Mouse (Mus musculus) midbrain, embryonic 16.5 days (tissue): ENCODE measurements around the gene Gm37240. TPM values are rescaled to one million over a fixed set of nuclear protein-coding genes. Genes with fewer than 3 reads are reported as not detected.
A peak's percentile ranks its signal among the peaks of the same experiment; 100 is the strongest.

ENCODE experiments used
- ATAC-seq: fragments of 200-750 bp; cut with Nextera tagmentation; 2 replicates; pipeline ENCODE4 v1.8.0; 2017; ENCODE audit warnings: moderate TSS enrichment
- H3K27ac ChIP-seq: fragments of 300-500 bp; sonication (generic); 2 replicates; pipeline ENCODE4 v1.5.1; 2014; ENCODE audit warnings: mild to moderate bottlenecking, low read length, mixed read lengths
- H3K27me3 ChIP-seq: fragments of 300-500 bp; sonication (generic); 2 replicates; pipeline ENCODE4 v1.6.1; 2014; ENCODE audit warnings: low read depth, low read length, mixed read lengths; ENCODE audit not compliant: control insufficient read depth, insufficient read depth
- H3K36me3 ChIP-seq: fragments of 300-500 bp; sonication (generic); 2 replicates; pipeline ENCODE4 v1.6.1; 2014; ENCODE audit warnings: mild to moderate bottlenecking, low read length, moderate library complexity, mixed read lengths; ENCODE audit not compliant: control insufficient read depth, insufficient read depth
- H3K4me1 ChIP-seq: fragments of 300-500 bp; sonication (generic); 2 replicates; pipeline ENCODE4 v1.6.1; 2014; ENCODE audit warnings: mild to moderate bottlenecking, low read length, mixed read lengths; ENCODE audit not compliant: control insufficient read depth, insufficient read depth
- H3K4me2 ChIP-seq: fragments of 300-500 bp; sonication (generic); 2 replicates; pipeline ENCODE4 v1.6.1; 2014; ENCODE audit warnings: mild to moderate bottlenecking, low read length, mixed read lengths
- H3K4me3 ChIP-seq: fragments of 300-500 bp; sonication (generic); 2 replicates; pipeline ENCODE4 v1.5.1; 2014; ENCODE audit warnings: low read depth, mild to moderate bottlenecking, low read length, moderate library complexity, mixed read lengths
- H3K9ac ChIP-seq: fragments of 300-500 bp; sonication (generic); 2 replicates; pipeline ENCODE4 v1.6.1; 2014; ENCODE audit warnings: low read depth, low read length, mixed read lengths
- H3K9me3 ChIP-seq: fragments of 300-500 bp; sonication (generic); replicated peaks from 2 replicates; pipeline ENCODE4 v1.6.1; 2014; ENCODE audit warnings: mild to moderate bottlenecking, low read length, mixed read lengths; ENCODE audit not compliant: control insufficient read depth, poor library complexity, severe bottlenecking
- WGBS: fragments of 180-500 bp; shearing (Covaris S2); extraction: QIAGEN DNeasy Blood & Tissue Kit; methylation state at CpG from one replicate; pipeline ENCODE4 v1.1.7; 2014; 5-methylcytosine and 5-hydroxymethylcytosine counted together
- polyA plus RNA-seq: library from polyadenylated mRNA; unstranded; fragments of >200 nt; fragmentation: Nextera tagmentation; extraction: Ambion mirVana; gene quantifications from 2 replicates; pipeline ENCODE4 v1.2.1, GENCODE M21; 2015

Gm37240 gene
- polyA plus RNA-seq, 1 experiment from 2014 or later = 0.26 TPM

DNA sequence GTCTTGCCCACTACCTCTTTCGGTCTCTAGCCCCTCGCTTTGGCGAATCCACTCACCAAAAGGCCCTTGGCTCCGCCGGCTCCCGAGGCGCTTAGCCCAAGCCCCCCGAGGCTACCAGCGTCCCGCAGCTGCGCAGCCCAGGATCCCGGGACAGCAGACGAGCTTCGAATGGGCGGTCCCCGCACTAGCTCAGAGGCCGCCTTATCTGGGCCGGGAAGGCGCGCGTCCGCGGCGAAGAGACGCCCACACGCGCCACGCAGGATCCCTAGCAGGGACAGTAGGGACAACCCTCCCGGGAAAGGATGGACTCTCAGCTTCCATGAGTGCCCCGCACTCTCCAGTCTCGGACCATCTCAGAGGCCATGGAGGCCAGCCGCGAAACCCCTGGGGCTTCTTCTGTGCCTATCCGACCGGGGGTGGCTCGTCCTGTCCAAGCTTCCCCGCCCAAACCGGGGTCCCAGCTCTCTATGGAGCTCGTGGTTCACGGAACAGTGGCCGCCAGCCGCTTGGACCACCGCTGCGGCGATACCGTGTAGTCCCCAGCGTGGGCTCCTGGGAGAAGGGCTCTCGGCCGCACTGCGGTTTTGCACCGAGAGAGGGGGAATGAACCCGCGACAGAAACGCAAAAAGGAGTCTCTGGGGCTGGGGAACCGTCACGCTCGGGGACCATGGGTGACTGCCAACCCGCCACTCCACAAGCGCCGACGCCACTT lies 1407.9 kb downstream of the Gm37240 start:
- under 1% methylated on average over 61 of the region's 61 CpGs for WGBS
- no peak overlapping the region for H3K27ac ChIP-seq
- peak overlapping the region; percentile 94 for H3K4me2 ChIP-seq

DNA sequence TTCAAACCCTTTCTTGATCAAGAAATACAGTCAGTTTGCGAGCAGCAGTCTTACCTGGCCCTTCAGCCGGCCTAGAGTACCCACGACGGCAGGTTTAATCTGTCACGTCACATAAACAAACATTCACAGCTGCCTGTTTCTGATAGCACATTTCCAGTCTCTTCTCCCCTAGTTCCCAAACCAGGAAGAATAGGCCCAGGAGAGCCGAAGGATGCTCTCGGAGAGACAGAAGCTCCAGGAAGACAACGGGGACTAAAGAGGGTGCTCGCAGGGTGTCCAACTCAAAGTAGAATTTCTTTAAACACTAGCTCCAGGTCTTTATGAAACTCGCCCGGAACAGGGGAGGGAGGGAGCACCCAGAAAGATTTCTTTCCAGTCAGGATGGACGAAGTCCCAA lies 1408.4 kb downstream of the Gm37240 start:
- Histone ChIP-seq H3K9ac (peak overlapping the region; percentile 86), H3K27me3 (peaks cover 29% of the 10 kb centered on the region), H3K36me3 (no peaks in the 10 kb centered on the region), H3K9me3 (no peaks in the 10 kb centered on the region), H3K4me1 (peaks cover 17% of the 10 kb centered on the region), H3K4me2 (peak overlapping the region; percentile 94), H3K4me3 (peak overlapping the region; percentile 79), H3K27ac (no peak overlapping the region)
- WGBS = 4% methylated on average over 12 of the region's 12 CpGs
- ATAC-seq = no peak

More for the DNA sequence above, 1407.9 kb downstream of the Gm37240 start:
- Histone ChIP-seq H3K9ac (peak overlapping the region; percentile 86), H3K4me1 (peaks cover 17% of the 10 kb centered on the region), H3K36me3 (no peaks in the 10 kb centered on the region), H3K9me3 (no peaks in the 10 kb centered on the region), H3K27me3 (peaks cover 29% of the 10 kb centered on the region), H3K4me3 (peak overlapping the region; percentile 79)
- ATAC-seq = peak; percentile 55

DNA sequence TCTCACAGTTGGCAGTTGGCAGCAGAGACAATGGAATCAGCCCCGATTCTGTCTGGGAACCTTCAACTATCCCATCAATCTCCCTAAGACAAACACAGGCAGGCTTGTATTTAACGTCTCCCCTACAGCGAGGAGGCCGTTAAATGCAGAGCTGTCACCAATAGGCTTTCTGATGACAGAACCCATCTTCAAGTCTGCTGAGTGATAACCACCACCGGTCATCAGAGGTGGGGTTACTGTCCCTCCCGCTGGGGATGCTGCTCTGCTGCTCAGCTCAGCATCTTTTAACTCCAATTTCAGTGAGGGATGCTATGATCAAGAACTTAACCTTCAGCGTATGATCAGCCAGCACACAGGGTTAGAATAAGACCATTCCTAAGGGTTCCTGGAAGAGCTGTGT lies 1409.1 kb downstream of the Gm37240 start:
- peaks cover 29% of the 10 kb centered on the region for H3K27me3 ChIP-seq
- peaks cover 20% of the 10 kb centered on the region for H3K4me1 ChIP-seq
- peak overlapping the region; percentile 94 for H3K4me2 ChIP-seq
- H3K4me3 ChIP-seq = no peak overlapping the region; the same call in 1 of the 2 replicates
- H3K9ac ChIP-seq = no peak overlapping the region
- 10% methylated on average over 7 of the region's 7 CpGs for WGBS
- ATAC-seq = no peak
- no peaks in the 10 kb centered on the region for H3K36me3 ChIP-seq
- H3K9me3 ChIP-seq = no peaks in the 10 kb centered on the region
- no peak overlapping the region for H3K27ac ChIP-seq

DNA sequence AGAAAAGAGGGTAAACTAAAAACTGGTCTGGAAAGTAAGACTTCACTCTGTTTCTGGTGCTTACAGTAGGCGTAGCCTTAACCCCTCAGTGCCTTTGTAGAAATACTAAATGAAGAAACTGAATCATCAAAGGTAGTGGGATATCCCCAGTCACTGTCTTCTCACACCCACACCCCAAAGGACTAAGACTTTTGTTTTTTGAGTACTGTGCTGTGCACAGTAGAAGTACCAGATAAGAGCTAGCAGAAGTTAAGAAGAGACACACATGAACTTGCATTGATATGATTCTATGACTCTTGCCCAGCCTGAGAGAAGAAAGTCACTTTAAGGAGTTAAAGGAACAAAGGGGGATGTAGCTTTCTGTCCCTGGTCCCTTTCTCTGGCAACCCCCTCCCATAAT lies 1409.8 kb downstream of the Gm37240 start:
- H3K9ac ChIP-seq = no peak overlapping the region
- H3K4me2 ChIP-seq = no peak overlapping the region
- H3K27ac ChIP-seq = no peak overlapping the region
- no peaks in the 10 kb centered on the region for H3K36me3 ChIP-seq
- 86% methylated on average over 1 of the region's 1 CpGs for WGBS
- H3K4me3 ChIP-seq = no peak overlapping the region
- ATAC-seq = no peak
- H3K9me3 ChIP-seq = no peaks in the 10 kb centered on the region
- H3K4me1 ChIP-seq = peaks cover 23% of the 10 kb centered on the region
- H3K27me3 ChIP-seq = peaks cover 26% of the 10 kb centered on the region

DNA sequence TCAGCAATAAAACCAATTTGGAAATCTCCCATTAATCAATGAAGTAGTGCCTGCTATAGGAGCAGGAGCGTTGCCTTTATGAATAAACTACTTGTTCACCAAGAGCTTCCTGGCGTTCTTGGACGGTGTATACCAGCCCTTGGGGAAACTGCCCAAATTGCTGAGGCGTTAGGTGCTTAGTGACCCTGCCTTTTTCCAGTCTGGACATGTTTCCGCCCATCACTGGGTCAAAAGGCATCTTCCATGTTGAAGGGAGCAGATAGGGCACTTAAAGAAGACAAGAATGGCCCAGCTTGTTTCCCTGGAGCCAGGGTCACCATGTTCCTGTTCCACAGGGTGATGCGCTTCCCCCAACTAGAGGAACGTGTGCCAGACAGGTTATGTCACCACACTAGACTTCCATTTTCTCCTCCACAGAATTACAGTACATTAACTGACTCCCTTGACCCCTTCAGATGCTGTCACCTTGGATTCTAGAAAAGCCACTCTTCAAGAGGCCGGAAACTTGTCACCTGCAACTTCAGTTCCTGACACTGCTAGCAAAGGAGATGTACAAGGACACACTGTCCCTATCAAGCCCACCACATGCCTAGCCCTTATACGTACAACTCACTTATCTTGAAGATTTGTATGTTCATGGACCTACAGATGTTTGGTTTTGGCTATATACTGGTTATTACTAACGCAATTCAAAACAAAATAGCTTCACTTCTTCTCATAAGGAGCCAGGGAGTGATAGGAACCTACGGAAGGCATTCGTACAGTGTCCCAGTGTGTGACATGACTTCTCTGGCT lies 1412.1 kb downstream of the Gm37240 start:
- H3K4me1 ChIP-seq = peaks cover 20% of the 10 kb centered on the region
- H3K36me3 ChIP-seq = no peaks in the 10 kb centered on the region
- no peak overlapping the region for H3K27ac ChIP-seq
- no peaks in the 10 kb centered on the region for H3K9me3 ChIP-seq
- H3K4me3 ChIP-seq = no peak overlapping the region
- H3K4me2 ChIP-seq = no peak overlapping the region
- no peak overlapping the region for H3K9ac ChIP-seq
- peaks cover 16% of the 10 kb centered on the region for H3K27me3 ChIP-seq
- no peak for ATAC-seq
- 92% methylated on average over 12 of the region's 12 CpGs for WGBS

DNA sequence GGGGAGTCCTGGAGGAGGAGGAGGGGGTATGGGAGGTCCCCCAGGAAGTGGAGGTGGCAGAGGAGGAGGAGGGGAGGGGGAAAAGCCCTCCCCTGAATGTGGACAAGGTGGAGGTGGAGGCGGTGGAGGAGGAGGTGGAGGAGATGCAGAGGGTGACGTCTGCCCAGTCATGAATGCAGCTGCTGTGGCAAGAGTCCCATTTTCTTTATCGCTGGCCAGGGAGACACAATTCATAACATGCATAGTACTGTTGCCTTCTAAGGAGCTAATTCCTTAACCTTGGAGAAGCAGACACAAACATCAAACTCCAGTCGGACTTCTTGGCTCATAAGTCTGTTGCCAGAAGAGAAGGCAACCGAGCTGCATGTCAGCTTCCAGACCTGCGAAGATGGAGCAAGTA lies 1412.9 kb downstream of the Gm37240 start:
- H3K9ac ChIP-seq = no peak overlapping the region
- no peak overlapping the region for H3K4me3 ChIP-seq
- 90% methylated on average over 6 of the region's 6 CpGs for WGBS
- H3K9me3 ChIP-seq = no peaks in the 10 kb centered on the region
- H3K4me1 ChIP-seq = peaks cover 18% of the 10 kb centered on the region
- H3K27ac ChIP-seq = no peak overlapping the region
- H3K36me3 ChIP-seq = 0 out of 2 replicates have a peak, but pooled peaks cover 2% of the 10 kb centered on the region
- peaks cover 16% of the 10 kb centered on the region for H3K27me3 ChIP-seq
- no peak for ATAC-seq
- no peak overlapping the region for H3K4me2 ChIP-seq

DNA sequence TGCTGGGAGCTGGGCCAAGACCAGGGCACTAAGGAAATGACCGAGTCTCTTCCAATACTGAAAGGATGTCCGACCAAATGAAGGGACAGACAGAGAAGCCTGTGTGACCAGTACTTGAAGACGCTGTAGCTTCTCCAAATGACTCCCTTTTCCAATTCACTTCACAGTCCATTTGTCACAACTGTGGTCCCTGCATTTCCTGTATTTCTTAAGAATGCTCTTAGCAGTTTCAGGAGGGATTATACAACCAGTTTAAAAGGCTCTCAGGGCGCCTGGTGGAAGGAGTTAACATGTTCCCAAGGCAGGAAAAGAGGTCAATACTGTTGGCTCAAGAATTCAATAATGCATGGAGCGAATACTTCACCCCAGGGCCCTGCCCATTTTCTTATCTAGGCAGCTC lies 1414.4 kb downstream of the Gm37240 start:
- Histone ChIP-seq H3K36me3 (0 out of 2 replicates have a peak, but pooled peaks cover 2% of the 10 kb centered on the region), H3K9ac (no peak overlapping the region), H3K27me3 (peaks cover 10% of the 10 kb centered on the region), H3K4me3 (no peak overlapping the region), H3K27ac (no peak overlapping the region), H3K9me3 (no peaks in the 10 kb centered on the region), H3K4me1 (peaks cover 6% of the 10 kb centered on the region; the same call in 1 of the 2 replicates), H3K4me2 (no peak overlapping the region)
- WGBS = 66% methylated on average over 5 of the region's 5 CpGs
- no peak for ATAC-seq

DNA sequence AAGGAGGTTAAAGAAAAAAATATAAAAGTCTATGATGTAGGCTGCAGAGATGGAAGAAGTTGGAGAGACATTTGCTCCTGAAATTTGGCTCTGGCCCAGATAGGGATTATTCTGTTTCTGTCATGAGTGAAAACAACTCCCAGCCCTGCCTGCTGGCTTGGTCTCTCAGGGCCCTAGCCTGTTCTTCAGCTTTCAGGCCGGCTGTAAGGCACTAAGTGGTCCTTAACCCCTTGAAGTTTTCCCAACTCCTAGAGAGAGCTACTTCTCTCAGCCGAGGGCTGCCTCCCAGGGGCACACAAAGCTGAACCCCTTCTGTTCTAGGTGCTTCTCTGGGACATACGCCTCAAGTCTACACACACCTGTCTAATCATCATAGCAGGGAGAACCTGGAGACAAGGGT lies 1414.8 kb downstream of the Gm37240 start:
- H3K4me3 ChIP-seq = no peak overlapping the region
- H3K4me2 ChIP-seq = no peak overlapping the region
- 0 out of 2 replicates have a peak, but pooled peaks cover 2% of the 10 kb centered on the region for H3K36me3 ChIP-seq
- 0 out of 2 replicates have a peak, but pooled peaks have one; percentile 34 for ATAC-seq
- H3K9me3 ChIP-seq = no peaks in the 10 kb centered on the region
- peaks cover 5% of the 10 kb centered on the region for H3K27me3 ChIP-seq
- no peak overlapping the region for H3K27ac ChIP-seq
- peaks cover 6% of the 10 kb centered on the region; the same call in 1 of the 2 replicates for H3K4me1 ChIP-seq
- H3K9ac ChIP-seq = no peak overlapping the region
- WGBS = 50% methylated on average over 3 of the region's 3 CpGs

DNA sequence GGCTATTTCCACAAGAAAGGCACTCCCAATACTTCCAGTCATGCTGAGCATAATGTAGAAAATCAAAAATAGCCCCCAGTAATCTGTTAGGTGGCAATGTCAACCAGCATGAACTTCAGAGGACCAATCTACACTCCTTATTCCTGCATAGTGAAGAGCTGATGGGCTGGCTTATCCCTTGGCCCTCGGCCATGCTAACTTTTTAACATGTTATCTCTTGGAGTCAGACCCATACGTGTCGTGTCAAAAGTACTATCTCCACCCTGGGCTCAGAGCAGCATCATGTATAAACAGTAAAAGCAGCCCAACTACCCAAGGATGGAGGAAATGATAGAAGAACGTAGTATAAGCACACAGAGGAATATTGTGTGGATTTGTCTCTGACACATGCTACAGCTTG lies 1416.2 kb downstream of the Gm37240 start:
- no peaks in the 10 kb centered on the region; the same call in 1 of the 2 replicates for H3K27me3 ChIP-seq
- H3K9me3 ChIP-seq = no peaks in the 10 kb centered on the region
- no peak overlapping the region for H3K4me2 ChIP-seq
- peaks cover 6% of the 10 kb centered on the region; the same call in 1 of the 2 replicates for H3K4me1 ChIP-seq
- H3K27ac ChIP-seq = no peak overlapping the region
- no peak overlapping the region for H3K4me3 ChIP-seq
- 0 out of 2 replicates have a peak, but pooled peaks cover 2% of the 10 kb centered on the region for H3K36me3 ChIP-seq
- 89% methylated on average over 4 of the region's 4 CpGs for WGBS
- H3K9ac ChIP-seq = no peak overlapping the region
- ATAC-seq = no peak
